Mouse (Mus musculus) lung, postnatal 4 days (tissue): ENCODE measurements around the gene Vps52.
A peak's percentile ranks its signal among the peaks of the same experiment; 100 is the strongest.

Experiments used
- DNase-seq, 2 experiments: peaks; one replicate each; pipeline ENCODE4 v3.0.0; 2021

Vps52 gene

GRCm38 (mm10) chr17:33920282-33921097 lies 35.1 kb upstream of the Vps52 start:
- DNase-seq, result peak; percentile 89 to 90

DNA sequence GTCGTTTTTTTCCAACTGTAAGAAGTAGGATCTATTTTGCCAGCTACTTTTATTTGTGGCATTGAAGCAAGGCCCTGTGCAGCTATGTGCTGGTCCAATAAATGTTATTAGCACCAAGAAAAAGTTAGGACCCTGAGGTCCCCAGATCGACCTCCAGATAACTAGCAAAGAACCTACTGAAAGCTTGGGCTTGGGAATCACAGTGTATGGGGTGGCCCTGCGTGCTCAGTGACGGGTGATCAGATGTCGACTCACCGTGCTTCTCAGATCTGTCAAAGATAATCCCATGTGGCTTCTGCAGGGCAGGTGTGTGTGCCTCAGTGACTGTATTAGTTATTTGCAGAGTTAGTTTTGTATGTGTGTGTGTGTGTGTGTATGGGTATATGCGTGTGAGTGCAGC lies 34.3 kb upstream of the Vps52 start:
- DNase-seq, result no peak

GRCm38 (mm10) chr17:33924577-33925283 lies 30.9 kb upstream of the Vps52 start:
- peak in 1 of 2 experiments; percentile 68 for DNase-seq

GRCm38 (mm10) chr17:33925406-33926116 lies 30.1 kb upstream of the Vps52 start:
- no peak for DNase-seq

DNA sequence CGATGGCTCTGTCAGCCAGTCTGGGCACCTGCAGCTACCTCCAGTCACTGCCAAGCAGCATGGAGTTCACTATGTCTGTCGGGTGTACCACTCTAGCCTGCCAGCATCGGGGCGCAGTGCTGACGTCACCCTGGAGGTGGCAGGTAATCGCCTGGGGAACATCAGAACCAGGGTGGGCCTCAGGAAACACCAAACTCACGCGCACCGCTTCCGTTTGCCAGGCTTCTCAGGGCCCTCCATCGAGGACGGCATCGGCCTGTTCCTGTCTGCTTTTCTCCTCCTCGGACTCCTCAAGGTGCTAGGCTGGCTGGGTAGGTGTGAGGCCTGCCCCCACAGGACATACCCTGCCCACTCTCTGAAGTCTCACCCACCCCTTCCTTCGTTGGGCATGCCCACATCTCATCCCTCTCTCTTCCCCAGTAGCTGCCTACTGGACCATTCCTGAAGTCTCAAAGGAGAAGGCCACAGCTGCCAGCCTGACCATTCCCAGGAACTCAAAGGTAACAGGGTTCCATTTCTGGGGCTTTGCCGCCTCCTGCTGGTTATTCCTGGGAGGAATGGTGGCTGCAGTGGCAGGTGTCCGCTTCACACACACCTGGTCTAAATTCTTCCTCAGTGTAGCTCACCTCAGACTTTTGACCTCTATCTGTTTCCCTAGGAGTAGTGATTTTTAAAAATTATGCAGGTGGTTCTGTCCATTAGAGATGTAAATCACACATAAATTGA lies 29.2 kb upstream of the Vps52 start:
- peak in 1 of 2 experiments; percentile 51 for DNase-seq

DNA sequence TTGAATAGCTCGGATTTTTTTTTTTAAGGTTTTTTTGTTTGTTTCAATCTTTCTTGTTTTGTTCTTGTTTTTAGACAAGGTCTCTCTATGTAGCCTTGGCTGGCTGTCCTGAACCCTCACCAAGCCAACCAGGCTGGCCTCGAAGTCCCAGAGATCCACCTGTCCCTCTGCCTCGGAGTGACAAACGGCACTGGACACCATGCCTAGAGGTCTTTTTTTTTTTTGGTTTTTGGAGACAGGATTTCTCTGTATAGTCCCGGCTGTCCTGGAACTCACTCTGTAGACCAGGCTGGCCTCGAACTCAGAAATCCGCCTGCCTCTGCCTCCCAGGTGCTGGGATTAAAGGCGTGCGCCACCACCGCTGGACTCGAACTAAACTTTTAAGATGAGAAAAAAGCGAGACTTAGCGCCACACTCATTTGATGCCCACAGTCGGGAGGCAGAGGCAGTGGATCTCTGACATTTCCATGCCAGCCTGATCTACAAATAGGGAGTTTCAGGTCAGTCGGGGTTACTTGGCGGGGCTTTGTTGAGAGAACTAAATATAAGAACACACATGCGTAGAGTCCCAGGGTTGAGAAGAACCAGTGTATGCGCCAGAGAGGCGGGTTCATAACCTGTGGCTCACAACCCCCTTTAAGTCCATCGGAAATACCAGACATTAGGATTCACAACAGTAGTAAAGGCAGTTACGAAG lies 27.2 kb upstream of the Vps52 start:
- peak in 1 of 2 experiments; percentile 16 for DNase-seq

DNA sequence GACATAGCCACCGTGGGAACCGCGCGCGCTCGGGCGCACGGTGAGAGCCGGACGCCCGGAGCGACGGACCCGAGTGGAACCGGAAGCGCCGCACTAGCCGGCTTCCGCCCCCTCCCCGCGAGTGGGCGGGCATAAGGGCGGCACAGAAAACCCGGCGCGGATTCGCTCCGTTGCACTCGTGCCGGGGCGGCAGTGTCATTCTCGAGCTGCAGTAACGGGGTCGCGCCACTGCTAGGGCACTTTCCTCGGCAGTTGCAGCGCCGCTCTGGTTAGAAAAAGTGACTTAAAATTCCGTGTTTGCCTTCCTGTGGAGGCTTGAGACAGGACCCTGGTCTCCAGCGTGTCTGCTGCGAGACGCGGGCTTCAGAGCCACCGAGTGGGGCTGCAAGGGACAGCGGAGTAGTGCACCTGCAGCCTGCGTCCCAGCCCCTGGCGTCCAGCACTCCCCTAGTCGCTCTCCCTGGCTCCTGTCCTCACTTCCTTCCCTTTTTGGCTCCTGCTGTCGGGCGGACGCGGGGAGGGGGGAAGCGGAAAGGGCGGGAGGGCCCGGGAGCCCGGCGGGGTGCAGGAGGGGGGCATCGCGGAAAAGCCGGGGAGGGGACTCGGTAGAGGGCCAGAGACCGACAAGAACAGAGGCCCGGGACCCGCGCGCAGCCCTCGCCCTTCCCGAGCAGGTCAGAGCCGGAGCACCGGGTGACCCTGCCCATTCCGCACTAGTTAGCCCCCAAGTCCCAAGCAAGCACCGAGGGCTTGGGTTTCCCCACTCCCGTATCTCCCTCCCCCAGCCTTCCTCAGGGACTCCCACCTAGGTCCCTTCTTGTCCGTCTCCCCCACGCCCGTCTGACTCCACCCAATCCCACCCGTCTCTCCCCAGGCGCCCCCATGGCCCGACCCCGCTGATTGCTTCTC lies 26.0 kb upstream of the Vps52 start, which contains the start of gene Rgl2:
Gene Rgl2 (plus strand): TSS at position 173 of the 909 bp plus-strand sequence.
- peak; percentile 96 to 97 for DNase-seq

DNA sequence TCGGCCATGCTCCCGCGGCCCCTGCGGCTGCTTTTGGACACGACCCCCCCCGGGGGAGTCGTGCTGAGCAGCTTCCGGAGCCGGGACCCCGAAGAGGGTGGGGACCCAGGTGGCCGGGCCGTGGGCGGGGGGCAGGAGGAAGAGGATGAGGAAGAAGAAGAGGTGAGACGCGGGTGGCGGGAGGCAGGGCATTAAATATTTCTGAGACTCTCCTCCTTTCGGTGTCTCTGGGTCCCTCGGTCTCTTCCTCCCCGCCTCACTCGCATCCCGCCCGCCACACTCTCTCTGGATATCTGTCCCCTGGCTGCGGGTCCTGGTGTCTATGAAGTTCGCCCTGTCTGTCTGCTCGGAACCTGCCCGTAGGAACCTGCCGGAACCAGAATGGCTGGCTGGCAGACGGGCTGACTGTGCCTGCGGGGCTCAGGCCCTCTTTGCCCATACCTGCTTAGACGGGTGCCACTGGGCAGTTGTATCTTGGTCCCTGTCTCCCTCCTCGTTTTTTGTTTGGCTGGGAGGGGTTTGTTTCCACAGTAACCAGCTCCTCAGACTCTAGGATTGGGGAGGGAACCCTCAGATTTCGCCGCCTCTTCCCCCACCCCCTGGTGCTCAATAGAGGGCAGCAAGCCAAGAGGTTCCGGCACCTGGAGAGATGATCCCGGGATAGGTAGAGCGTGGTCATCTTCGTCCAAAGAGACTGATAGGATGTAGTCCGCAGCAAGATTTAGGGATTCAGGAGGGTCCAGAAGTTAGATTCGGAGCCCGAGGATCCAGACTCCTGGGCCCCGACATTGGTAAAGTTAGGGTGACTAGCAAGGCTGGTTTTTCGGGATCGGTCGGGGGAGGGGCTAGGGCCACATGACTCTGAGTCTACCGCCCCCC lies 25.1 kb upstream of the Vps52 start:
- peak; percentile 67 to 74 for DNase-seq

GRCm38 (mm10) chr17:33931159-33931866 lies 24.3 kb upstream of the Vps52 start:
- no peak for DNase-seq

DNA sequence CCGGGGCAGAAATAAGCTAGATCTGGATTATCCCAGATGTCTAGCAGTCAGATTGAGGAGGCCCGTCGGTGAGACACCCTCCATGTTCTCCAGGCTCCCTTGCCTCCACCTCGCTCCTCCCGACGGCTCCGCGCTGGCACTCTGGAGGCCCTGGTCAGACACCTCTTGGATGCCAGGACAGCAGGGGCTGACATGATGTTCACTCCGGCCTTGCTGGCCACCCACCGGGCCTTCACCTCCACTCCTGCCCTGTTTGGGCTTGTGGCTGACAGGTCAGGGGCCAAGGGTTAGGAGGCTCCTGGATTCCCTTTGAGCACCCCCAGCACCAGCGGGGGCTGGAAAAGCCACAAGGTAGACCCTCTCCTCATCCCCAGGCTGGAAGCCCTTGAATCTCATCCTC lies 23.7 kb upstream of the Vps52 start:
- no peak for DNase-seq

- DNase-seq, result no peak
These were observed 23.2 kb upstream of the Vps52 start for GRCm38 (mm10) chr17:33932448-33932847.

DNA sequence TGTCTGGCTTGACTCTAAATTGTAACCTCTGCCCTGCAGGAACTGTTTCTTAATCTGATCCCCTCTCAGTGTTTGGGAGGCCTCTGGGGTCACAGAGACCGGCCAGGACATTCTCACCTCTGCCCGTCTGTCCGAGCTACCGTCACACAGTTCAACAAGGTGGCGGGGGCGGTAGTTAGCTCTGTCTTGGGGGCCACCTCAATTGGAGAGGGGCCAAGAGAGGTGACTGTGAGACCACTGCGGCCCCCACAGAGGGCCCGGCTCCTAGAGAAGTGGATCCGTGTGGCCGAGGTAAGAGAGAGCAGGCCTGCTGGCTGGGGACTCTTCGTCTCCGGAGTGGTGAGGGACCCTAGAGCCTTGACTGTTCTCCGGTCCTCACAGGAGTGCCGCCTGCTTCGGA lies 22.6 kb upstream of the Vps52 start:
- no peak for DNase-seq

DNA sequence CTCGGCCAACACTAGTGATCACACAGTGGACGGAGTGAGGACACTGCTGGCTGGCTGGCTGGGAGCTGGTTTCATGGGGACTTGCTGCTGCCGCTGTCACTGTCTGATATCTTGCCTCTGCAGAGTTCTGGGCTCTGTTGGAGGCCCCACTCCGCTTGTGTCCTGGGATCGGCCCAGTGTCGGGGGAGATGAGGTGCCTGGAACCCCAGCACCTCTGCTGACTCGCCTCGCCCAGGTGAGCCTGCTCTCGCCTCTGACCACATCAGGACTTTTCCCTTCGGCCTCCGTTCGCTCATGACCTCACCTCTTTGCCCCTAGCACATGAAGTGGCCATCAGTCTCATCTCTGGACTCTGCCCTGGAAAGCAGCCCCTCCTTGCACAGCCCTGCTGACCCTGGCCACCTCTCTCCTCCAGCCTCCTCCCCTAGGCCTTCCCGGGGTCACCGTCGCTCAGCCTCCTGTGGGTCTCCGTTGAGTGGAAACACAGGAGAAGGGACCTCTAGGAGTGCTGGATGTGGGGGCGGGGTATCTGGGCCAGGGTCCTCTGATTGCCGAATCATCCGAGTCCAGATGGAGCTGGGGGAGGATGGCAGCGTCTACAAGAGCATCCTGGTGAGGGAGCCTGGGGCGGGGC lies 20.1 kb upstream of the Vps52 start:
- DNase-seq, result no peak

DNA sequence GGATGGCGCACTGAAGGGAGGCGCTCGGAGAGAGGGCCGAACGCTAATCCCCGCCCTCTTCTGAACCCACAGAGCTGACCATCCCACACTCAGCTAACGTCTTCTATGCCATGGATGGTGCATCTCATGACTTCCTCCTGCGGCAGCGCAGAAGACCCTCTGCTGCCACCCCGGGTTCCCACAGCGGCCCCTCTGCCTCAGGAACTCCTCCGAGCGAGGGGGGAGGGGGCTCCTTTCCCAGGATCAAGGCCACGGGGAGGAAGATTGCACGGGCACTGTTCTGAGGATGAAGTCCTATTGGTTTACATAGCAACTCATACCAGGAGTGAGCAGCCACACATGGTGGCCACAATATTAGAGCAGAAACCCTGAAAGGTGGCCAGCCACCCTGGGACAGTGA lies 18.6 kb upstream of the Vps52 start:
- DNase-seq, result no peak

- DNase-seq, result no peak
These were observed 16.8 kb upstream of the Vps52 start for GRCm38 (mm10) chr17:33938783-33939182.

DNA sequence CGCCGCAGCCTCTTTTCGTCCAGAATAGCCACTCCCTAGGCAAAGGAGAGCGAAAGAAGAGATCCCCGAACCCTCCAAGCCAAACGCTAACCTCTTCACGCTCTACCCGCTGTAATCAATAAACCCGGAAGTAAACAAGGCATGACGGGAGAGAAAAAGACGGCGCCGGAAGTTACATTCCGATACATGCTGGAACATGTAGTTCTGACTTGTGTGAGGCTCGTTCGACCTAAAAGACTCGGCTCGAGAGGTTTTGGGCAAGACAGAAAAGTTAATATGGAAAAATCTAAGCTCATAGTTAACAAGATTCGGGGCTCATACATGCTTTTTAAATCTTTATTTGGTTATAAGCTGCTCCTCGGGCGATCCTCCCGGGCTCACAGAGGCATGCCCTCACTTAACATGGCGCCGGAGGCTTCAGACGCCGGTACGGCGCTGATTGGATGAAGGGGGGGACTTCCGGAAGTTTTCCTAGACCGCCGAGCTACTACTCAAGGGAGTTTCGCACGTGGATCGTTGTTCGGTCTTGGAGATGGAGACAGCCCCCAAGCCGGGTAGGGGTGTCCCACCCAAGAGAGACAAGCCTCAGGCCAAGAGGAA lies 15.3 kb upstream of the Vps52 start, which contains the start of the genes Pfdn6 and Wdr46:
Gene Pfdn6 (minus strand): TSS at position 138 of the 600 bp plus-strand sequence.
Gene Wdr46 (plus strand): TSS at position 455 of the 600 bp plus-strand sequence.
- peak; percentile 86 to 90 for DNase-seq

DNA sequence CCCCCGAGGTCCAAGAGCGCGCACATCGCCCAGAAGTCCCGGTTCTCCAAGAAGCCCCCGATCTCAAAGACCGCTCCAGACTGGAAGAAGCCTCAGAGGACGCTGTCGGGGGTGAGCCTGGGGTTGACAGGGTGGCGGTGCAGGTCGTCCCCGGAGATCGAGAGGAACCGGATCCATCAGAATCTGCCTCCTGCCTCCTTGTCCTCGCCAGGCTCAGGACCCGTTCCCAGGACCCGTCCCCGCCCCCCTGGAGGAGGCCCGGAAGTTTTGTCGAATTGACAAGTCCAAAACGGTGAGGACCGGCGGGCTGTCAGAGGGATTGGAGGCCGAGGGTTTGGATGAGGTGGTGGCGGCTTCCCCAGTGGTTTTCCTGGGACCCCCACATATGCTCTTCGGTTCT lies 14.6 kb upstream of the Vps52 start:
- DNase-seq, result no peak

DNA sequence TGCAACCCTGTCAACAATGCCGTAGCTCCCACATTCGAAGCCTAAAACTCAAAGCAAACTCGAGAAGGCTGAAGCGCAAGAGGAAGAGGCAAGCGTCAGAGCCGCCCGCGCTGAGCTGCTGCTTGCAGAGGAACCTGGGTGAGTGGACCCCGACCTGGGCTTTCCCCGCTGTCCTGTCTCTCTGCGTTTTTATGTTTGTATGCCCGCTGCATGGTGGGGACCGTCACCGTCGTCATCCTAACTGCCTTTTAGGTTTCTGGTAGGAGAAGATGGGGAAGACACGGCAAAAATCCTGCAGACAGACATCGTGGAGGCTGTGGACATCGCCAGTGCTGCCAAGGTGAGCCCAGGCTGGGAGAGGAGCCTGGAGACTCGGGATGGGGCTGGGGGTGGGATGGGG lies 14.2 kb upstream of the Vps52 start:
- DNase-seq, result no peak
